Mouse (Mus musculus): ENCODE data around the gene Wdr26. TPM values are rescaled to one million over a fixed set of nuclear protein-coding genes. Genes with fewer than 3 reads are reported as not detected.

The Wdr26 gene
- polyA plus RNA-seq, 1 experiment = 96.3 TPM

- no peak overlapping the region for H3K27ac ChIP-seq (ENCODE audit: control insufficient read depth, insufficient read depth, low read depth, low read length)
- H3K4me3 ChIP-seq (ENCODE audit: control insufficient read depth, low read depth, low read length) = no peak overlapping the region
- no peaks in the 10 kb centered on the region for H3K36me3 ChIP-seq (ENCODE audit: control insufficient read depth, insufficient read depth, low read length)
- no peaks in the 10 kb centered on the region for H3K4me1 ChIP-seq (ENCODE audit: control insufficient read depth, insufficient read depth, low read length)
- no peaks in the 10 kb centered on the region for H3K27me3 ChIP-seq (ENCODE audit: control insufficient read depth, insufficient read depth, low read length)
- TF ChIP-seq CTCF (IDR thresholded peaks at IDR 0.05; ENCODE audit: control insufficient read depth, insufficient read depth, insufficient replicate concordance, low read depth, low read length) (no peak), POLR2A (IDR thresholded peaks at IDR 0.05; ENCODE audit: control insufficient read depth, low read depth, low read length) (no peak)
Observed at GRCm38 (mm10) chr1:181228591-181228990, 16.8 kb upstream of the Wdr26 start.

GRCm38 (mm10) chr1:181227804-181228203 is 16.0 kb upstream of the Wdr26 start:
- Histone ChIP-seq H3K4me3 (ENCODE audit: control insufficient read depth, low read depth, low read length) (no peak overlapping the region), H3K27me3 (ENCODE audit: control insufficient read depth, insufficient read depth, low read length) (no peaks in the 10 kb centered on the region), H3K36me3 (ENCODE audit: control insufficient read depth, insufficient read depth, low read length) (no peaks in the 10 kb centered on the region), H3K4me1 (ENCODE audit: control insufficient read depth, insufficient read depth, low read length) (no peaks in the 10 kb centered on the region), H3K27ac (ENCODE audit: control insufficient read depth, insufficient read depth, low read depth, low read length) (no peak overlapping the region)
- TF ChIP-seq POLR2A (IDR thresholded peaks at IDR 0.05; ENCODE audit: control insufficient read depth, low read depth, low read length) = no peak
- TF ChIP-seq CTCF (IDR thresholded peaks at IDR 0.05; ENCODE audit: control insufficient read depth, insufficient read depth, insufficient replicate concordance, low read depth, low read length) = no peak

DNA sequence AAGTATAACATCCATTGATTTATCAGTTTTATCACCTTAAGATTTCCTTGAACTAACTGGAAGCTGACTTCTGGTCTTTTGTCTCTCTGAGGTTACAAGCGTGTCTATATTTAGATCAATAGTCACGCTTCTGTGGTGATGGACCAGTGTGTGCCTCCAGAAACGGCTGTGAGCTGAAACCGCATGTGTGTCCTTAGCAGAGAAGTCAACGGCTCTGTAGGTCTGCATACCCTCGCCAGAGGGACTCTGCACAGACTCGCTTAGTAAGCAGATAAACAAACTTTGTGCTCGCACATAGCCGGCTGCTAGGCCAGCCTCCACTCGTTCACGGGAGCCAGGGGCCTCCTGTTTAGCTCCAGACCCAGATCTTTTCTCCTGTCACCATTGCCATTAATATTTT is 15.0 kb upstream of the Wdr26 start:
- no peak for TF ChIP-seq POLR2A (IDR thresholded peaks at IDR 0.05; ENCODE audit: control insufficient read depth, low read depth, low read length)
- no peak for TF ChIP-seq CTCF (IDR thresholded peaks at IDR 0.05; ENCODE audit: control insufficient read depth, insufficient read depth, insufficient replicate concordance, low read depth, low read length)
- Histone ChIP-seq H3K27ac (ENCODE audit: control insufficient read depth, insufficient read depth, low read depth, low read length) (no peak overlapping the region), H3K4me3 (ENCODE audit: control insufficient read depth, low read depth, low read length) (no peak overlapping the region), H3K36me3 (ENCODE audit: control insufficient read depth, insufficient read depth, low read length) (no peaks in the 10 kb centered on the region), H3K27me3 (ENCODE audit: control insufficient read depth, insufficient read depth, low read length) (no peaks in the 10 kb centered on the region), H3K4me1 (ENCODE audit: control insufficient read depth, insufficient read depth, low read length) (no peaks in the 10 kb centered on the region)

- TF ChIP-seq CTCF (IDR thresholded peaks at IDR 0.05; ENCODE audit: control insufficient read depth, insufficient read depth, insufficient replicate concordance, low read depth, low read length) (no peak), POLR2A (IDR thresholded peaks at IDR 0.05; ENCODE audit: control insufficient read depth, low read depth, low read length) (no peak)
- no peak overlapping the region for H3K27ac ChIP-seq (ENCODE audit: control insufficient read depth, insufficient read depth, low read depth, low read length)
- no peak overlapping the region for H3K4me3 ChIP-seq (ENCODE audit: control insufficient read depth, low read depth, low read length)
- no peaks in the 10 kb centered on the region for H3K27me3 ChIP-seq (ENCODE audit: control insufficient read depth, insufficient read depth, low read length)
- H3K36me3 ChIP-seq (ENCODE audit: control insufficient read depth, insufficient read depth, low read length) = no peaks in the 10 kb centered on the region
- H3K4me1 ChIP-seq (ENCODE audit: control insufficient read depth, insufficient read depth, low read length) = no peaks in the 10 kb centered on the region
Observed at GRCm38 (mm10) chr1:181225281-181225680, 13.5 kb upstream of the Wdr26 start.

GRCm38 (mm10) chr1:181222041-181222440 is 10.2 kb upstream of the Wdr26 start:
- no peak overlapping the region for H3K27ac ChIP-seq (ENCODE audit: control insufficient read depth, insufficient read depth, low read depth, low read length)
- no peaks in the 10 kb centered on the region for H3K4me1 ChIP-seq (ENCODE audit: control insufficient read depth, insufficient read depth, low read length)
- H3K36me3 ChIP-seq (ENCODE audit: control insufficient read depth, insufficient read depth, low read length) = no peaks in the 10 kb centered on the region
- TF ChIP-seq CTCF (IDR thresholded peaks at IDR 0.05; ENCODE audit: control insufficient read depth, insufficient read depth, insufficient replicate concordance, low read depth, low read length) = no peak
- TF ChIP-seq POLR2A (IDR thresholded peaks at IDR 0.05; ENCODE audit: control insufficient read depth, low read depth, low read length) = no peak
- H3K4me3 ChIP-seq (ENCODE audit: control insufficient read depth, low read depth, low read length) = no peak overlapping the region
- H3K27me3 ChIP-seq (ENCODE audit: control insufficient read depth, insufficient read depth, low read length) = no peaks in the 10 kb centered on the region

- TF ChIP-seq CTCF (IDR thresholded peaks at IDR 0.05; ENCODE audit: control insufficient read depth, insufficient read depth, insufficient replicate concordance, low read depth, low read length) (no peak), POLR2A (IDR thresholded peaks at IDR 0.05; ENCODE audit: control insufficient read depth, low read depth, low read length) (no peak)
- no peak overlapping the region for H3K27ac ChIP-seq (ENCODE audit: control insufficient read depth, insufficient read depth, low read depth, low read length)
- H3K4me3 ChIP-seq (ENCODE audit: control insufficient read depth, low read depth, low read length) = no peak overlapping the region
- H3K36me3 ChIP-seq (ENCODE audit: control insufficient read depth, insufficient read depth, low read length) = no peaks in the 10 kb centered on the region
- no peaks in the 10 kb centered on the region for H3K27me3 ChIP-seq (ENCODE audit: control insufficient read depth, insufficient read depth, low read length)
- H3K4me1 ChIP-seq (ENCODE audit: control insufficient read depth, insufficient read depth, low read length) = peaks cover 6% of the 10 kb centered on the region
Observed at GRCm38 (mm10) chr1:181216315-181216714, 4.5 kb upstream of the Wdr26 start.

DNA sequence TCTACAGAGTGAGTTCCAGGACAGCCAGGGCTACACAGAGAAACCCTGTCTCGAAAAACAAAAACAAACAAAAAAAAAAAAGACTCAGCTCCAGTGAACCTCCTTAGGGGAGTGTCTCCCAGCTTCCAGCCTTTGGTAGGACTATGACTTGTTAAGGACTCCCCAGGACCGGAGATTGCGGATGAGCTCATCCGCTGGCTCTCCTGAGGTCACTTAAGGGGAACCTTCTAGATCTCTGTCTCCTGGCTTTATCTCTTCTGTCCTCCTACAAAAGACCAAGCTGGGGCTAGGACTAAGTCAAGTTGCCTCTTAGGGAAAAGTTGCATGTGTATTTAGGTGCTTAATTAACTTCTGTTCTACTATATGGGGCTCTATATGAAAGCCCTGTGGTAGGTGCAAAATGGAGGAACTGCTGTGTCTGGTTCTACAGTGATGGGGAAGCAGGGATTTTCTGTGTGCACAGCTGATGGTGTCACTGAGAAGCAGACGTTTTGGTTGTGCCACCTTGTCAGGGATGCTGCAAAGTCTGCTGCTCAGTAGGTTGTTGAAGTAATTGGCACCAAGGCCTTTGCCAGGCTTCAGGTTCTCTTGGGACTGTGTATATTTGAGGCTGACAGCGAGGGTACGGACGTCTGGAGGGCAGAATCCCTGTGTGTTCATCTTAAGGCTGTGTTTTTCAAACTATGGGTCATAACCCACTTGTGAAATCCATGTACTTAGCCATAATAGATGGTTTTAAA is 2.7 kb upstream of the Wdr26 start:
- no peak overlapping the region for H3K4me3 ChIP-seq (ENCODE audit: control insufficient read depth, low read depth, low read length)
- H3K27ac ChIP-seq (ENCODE audit: control insufficient read depth, insufficient read depth, low read depth, low read length) = no peak overlapping the region
- H3K36me3 ChIP-seq (ENCODE audit: control insufficient read depth, insufficient read depth, low read length) = no peaks in the 10 kb centered on the region
- no peak for TF ChIP-seq CTCF (IDR thresholded peaks at IDR 0.05; ENCODE audit: control insufficient read depth, insufficient read depth, insufficient replicate concordance, low read depth, low read length)
- TF ChIP-seq POLR2A (IDR thresholded peaks at IDR 0.05; ENCODE audit: control insufficient read depth, low read depth, low read length) = no peak
- H3K27me3 ChIP-seq (ENCODE audit: control insufficient read depth, insufficient read depth, low read length) = no peaks in the 10 kb centered on the region
- H3K4me1 ChIP-seq (ENCODE audit: control insufficient read depth, insufficient read depth, low read length) = peaks cover 9% of the 10 kb centered on the region

Measured in testis, adult 2 months (tissue).